8 mouse cellular contexts compared by ENCODE assay signal in genomic region chr13:98926213-98926957, GRCm38 (mm10). TPM values are rescaled to one million over a fixed set of nuclear protein-coding genes. Genes with fewer than 3 reads are reported as not detected.
A peak's percentile ranks its signal among the peaks of the same experiment; 100 is the strongest.
DNase-seq lines count a peak whose midpoint lies in the region; ATAC-seq and TF ChIP-seq lines count a peak whose summit lies in the region.

TSS of gene Tnpo1 (minus strand) at chr13:98926384.

- peak; percentile 74 for DNase-seq in CH12.LX (ENCODE audit: extremely low read depth)
- DNase-seq in c-Kit-positive CD71-positive TER-119-negative erythroid progenitor cells, embryonic 14.5 days (ENCODE audit: low read depth) = peak; percentile 71
- DNase-seq in heart, postnatal 0 days (ENCODE audit: low spot score) = peak; percentile 89
- DNase-seq in large intestine, adult 2 months (ENCODE audit: low read depth, low spot score) = no peak
- peak; percentile 93 for DNase-seq in liver, postnatal 0 days
- DNase-seq in testis, postnatal 10 days (ENCODE audit: low spot score) = peak; percentile 96

- peak; percentile 54; the same call in 1 of the 2 replicates for TF ChIP-seq POLR2A in CH12.LX (IDR thresholded peaks at IDR 0.05; ENCODE audit: low read depth, low read length)

- TF ChIP-seq EP300 in CH12.LX (IDR thresholded peaks at IDR 0.05; ENCODE audit: low read length) = no peak
- TF ChIP-seq EP300 in heart, postnatal 0 days (IDR thresholded peaks at IDR 0.05; ENCODE audit: low read depth) = no peak
- TF ChIP-seq EP300 in liver, postnatal 0 days (IDR thresholded peaks at IDR 0.05; ENCODE audit: low read depth) = no peak

- peaks cover 0 to 16% of the 10 kb centered on the region in 2 experiments for H3K36me3 ChIP-seq in CH12.LX (replicated peaks in 1 of 2; ENCODE audit: control insufficient read depth in 1 of 2, insufficient read depth in 1 of 2, low read length in 1 of 2)
- peaks cover 20% of the 10 kb centered on the region for H3K36me3 ChIP-seq in forebrain, embryonic 12.5 days (replicated peaks)
- H3K36me3 ChIP-seq in heart, postnatal 0 days (replicated peaks; ENCODE audit: control insufficient read depth, insufficient read depth, low read length) = no peaks in the 10 kb centered on the region
- H3K36me3 ChIP-seq in liver, postnatal 0 days (replicated peaks; ENCODE audit: insufficient read depth, low read length) = no peaks in the 10 kb centered on the region
- H3K36me3 ChIP-seq in neural tube, embryonic 14.5 days (ENCODE audit: control insufficient read depth, insufficient read depth, low read length) = no peaks in the 10 kb centered on the region

- TF ChIP-seq RAD21 in CH12.LX (IDR thresholded peaks at IDR 0.05; ENCODE audit: low read depth, low read length) = no peak

- H3K4me2 ChIP-seq in CH12.LX (ENCODE audit: insufficient read depth, low read depth, poor library complexity, severe bottlenecking) = peak within 1 kb of the TSS; percentile 94
- peak within 1 kb of the TSS; percentile 78 for H3K4me2 ChIP-seq in forebrain, embryonic 12.5 days
- peak within 1 kb of the TSS; percentile 73 for H3K4me2 ChIP-seq in heart, postnatal 0 days (ENCODE audit: low read depth, low read length)
- H3K4me2 ChIP-seq in liver, postnatal 0 days (ENCODE audit: low read depth, low read length) = peak within 1 kb of the TSS; percentile 77
- H3K4me2 ChIP-seq in neural tube, embryonic 14.5 days (ENCODE audit: low read depth, low read length) = peak within 1 kb of the TSS; percentile 74

- H3K9ac ChIP-seq in CH12.LX (ENCODE audit: insufficient read depth, low read depth) = peak within 1 kb of the TSS; percentile 98
- peak within 1 kb of the TSS; percentile 100 for H3K9ac ChIP-seq in forebrain, embryonic 12.5 days
- H3K9ac ChIP-seq in heart, postnatal 0 days (replicated peaks; ENCODE audit: low read depth, low read length) = peak within 1 kb of the TSS; percentile 100
- H3K9ac ChIP-seq in liver, postnatal 0 days (replicated peaks) = peak within 1 kb of the TSS; percentile 93
- H3K9ac ChIP-seq in neural tube, embryonic 14.5 days (replicated peaks; ENCODE audit: low read depth, low read length) = peak within 1 kb of the TSS; percentile 100

- peaks cover 11% of the 10 kb centered on the region for H3K79me2 ChIP-seq in CH12.LX (replicated peaks; ENCODE audit: control insufficient read depth, extremely low read depth, insufficient read depth, poor library complexity, severe bottlenecking)

- peak within 1 kb of the TSS; percentile 46 to 94 (median 93) for H3K4me3 ChIP-seq in CH12.LX (replicated peaks in 1 of 3; ENCODE audit: low read depth in 2 of 3, low read length in 2 of 3, poor library complexity in 1 of 3)
- H3K4me3 ChIP-seq in forebrain, embryonic 12.5 days (replicated peaks) = peak within 1 kb of the TSS; percentile 99
- H3K4me3 ChIP-seq in heart, postnatal 0 days (ENCODE audit: low read depth, low read length) = peak within 1 kb of the TSS; percentile 99
- peak within 1 kb of the TSS; percentile 90 for H3K4me3 ChIP-seq in liver, postnatal 0 days (ENCODE audit: low read depth, low read length)
- H3K4me3 ChIP-seq in neural tube, embryonic 14.5 days (ENCODE audit: low read depth, low read length) = peak within 1 kb of the TSS; percentile 100

- TF ChIP-seq CTCF in CH12.LX (conservative IDR thresholded peaks at IDR 0.05 in 1 of 2, IDR thresholded peaks at IDR 0.05 in 1 of 2; ENCODE audit: low read depth in 2 of 2, low read length in 2 of 2) = no peak
- no peak for TF ChIP-seq CTCF in heart, postnatal 0 days (IDR thresholded peaks at IDR 0.05; ENCODE audit: low read depth)
- no peak for TF ChIP-seq CTCF in liver, postnatal 0 days (IDR thresholded peaks at IDR 0.05; ENCODE audit: low read depth)

- no peaks in the 10 kb centered on the region for H3K27me3 ChIP-seq in CH12.LX (replicated peaks)
- no peaks in the 10 kb centered on the region for H3K27me3 ChIP-seq in forebrain, embryonic 12.5 days
- H3K27me3 ChIP-seq in heart, postnatal 0 days (ENCODE audit: control insufficient read depth, insufficient read depth, low read length) = no peaks in the 10 kb centered on the region
- H3K27me3 ChIP-seq in liver, postnatal 0 days (ENCODE audit: insufficient read depth, low read length) = no peaks in the 10 kb centered on the region
- no peaks in the 10 kb centered on the region for H3K27me3 ChIP-seq in neural tube, embryonic 14.5 days (ENCODE audit: control insufficient read depth, insufficient read depth, low read length)

- no peaks in the 10 kb centered on the region for H3K9me3 ChIP-seq in CH12.LX (replicated peaks; ENCODE audit: low read length)
- H3K9me3 ChIP-seq in forebrain, embryonic 12.5 days = no peaks in the 10 kb centered on the region; the same call in 1 of the 2 replicates
- H3K9me3 ChIP-seq in heart, postnatal 0 days (replicated peaks; ENCODE audit: control insufficient read depth, low read length) = no peaks in the 10 kb centered on the region
- H3K9me3 ChIP-seq in liver, postnatal 0 days (ENCODE audit: low read length) = no peaks in the 10 kb centered on the region
- no peaks in the 10 kb centered on the region for H3K9me3 ChIP-seq in neural tube, embryonic 14.5 days (ENCODE audit: control insufficient read depth, low read length)

- peaks cover 0 to 18% of the 10 kb centered on the region in 2 experiments; a peak in 2 of 4 replicates for H3K4me1 ChIP-seq in CH12.LX (ENCODE audit: control insufficient read depth in 1 of 2, insufficient read depth in 2 of 2)
- H3K4me1 ChIP-seq in forebrain, embryonic 12.5 days = peaks cover 7% of the 10 kb centered on the region
- H3K4me1 ChIP-seq in heart, postnatal 0 days (ENCODE audit: control insufficient read depth, insufficient read depth) = no peaks in the 10 kb centered on the region
- H3K4me1 ChIP-seq in liver, postnatal 0 days (ENCODE audit: insufficient read depth) = peaks cover 13% of the 10 kb centered on the region
- H3K4me1 ChIP-seq in neural tube, embryonic 14.5 days (ENCODE audit: control insufficient read depth, insufficient read depth, low read length) = peaks cover 9% of the 10 kb centered on the region; the same call in 1 of the 2 replicates

- H3K27ac ChIP-seq in CH12.LX (ENCODE audit: insufficient read depth, low read depth) = peak within 1 kb of the TSS; percentile 61
- H3K27ac ChIP-seq in forebrain, embryonic 12.5 days = peak within 1 kb of the TSS; percentile 98
- H3K27ac ChIP-seq in heart, postnatal 0 days (ENCODE audit: low read depth) = peak within 1 kb of the TSS; percentile 100
- peak within 1 kb of the TSS; percentile 95 for H3K27ac ChIP-seq in liver, postnatal 0 days (ENCODE audit: low read depth)
- peak within 1 kb of the TSS; percentile 100 for H3K27ac ChIP-seq in neural tube, embryonic 14.5 days (ENCODE audit: low read depth, low read length)

- dilution Hi-C loops in CH12.LX (cut with MboI; ENCODE audit: extremely low pct_ligation_motif_present, extremely low pct_unique_long_range_greater_than_20kb, low sequenced_read_pairs) = no loop called here

- peak; percentile 97 for ATAC-seq in forebrain, embryonic 12.5 days (ENCODE audit: low FRiP score)
- peak; percentile 93 for ATAC-seq in heart, postnatal 0 days (ENCODE audit: insufficient read depth, low read depth)
- ATAC-seq in liver, postnatal 0 days = peak; percentile 92
- ATAC-seq in neural tube, embryonic 14.5 days (ENCODE audit: low read depth) = peak; percentile 95

- in situ Hi-C loops in CH12.LX (cut with MboI; ENCODE audit: low pct_ligation_motif_present, low pct_unique_long_range_greater_than_20kb, low sequenced_read_pairs) = no loop called here

- WGBS in forebrain, embryonic 12.5 days = under 1% methylated on average over 70 of the region's 75 CpGs
- WGBS in heart, postnatal 0 days = under 1% methylated on average over 70 of the region's 75 CpGs
- WGBS in large intestine, adult 2 months = under 1% methylated on average over 75 of the region's 75 CpGs
- WGBS in liver, postnatal 0 days (ENCODE audit: insufficient replicate concordance) = 1% methylated on average over 57 of the region's 75 CpGs
- under 1% methylated on average over 67 of the region's 75 CpGs for WGBS in neural tube, embryonic 14.5 days

TF ChIP-seq in CH12.LX, 34 proteins besides CTCF, POLR2A, EP300 and RAD21 (continues in another document):
- TF ChIP-seq SMC3 (IDR thresholded peaks at IDR 0.05; ENCODE audit: low read depth, low read length) = no peak
- TF ChIP-seq MYC (IDR thresholded peaks at IDR 0.05; ENCODE audit: low read depth, low read length) = no peak
- TF ChIP-seq PAX5 (IDR thresholded peaks at IDR 0.05; ENCODE audit: low read length) = no peak
- TF ChIP-seq RCOR1 (conservative IDR thresholded peaks at IDR 0.05; ENCODE audit: low read depth, low read length) = no peak
- TF ChIP-seq MAZ (IDR thresholded peaks at IDR 0.05; ENCODE audit: low read depth, low read length) = no peak
- no peak for TF ChIP-seq TCF12 (IDR thresholded peaks at IDR 0.05; ENCODE audit: low read depth, low read length)
- peak; percentile 40; the same call in 1 of the 2 replicates for TF ChIP-seq ZMIZ1 (IDR thresholded peaks at IDR 0.05; ENCODE audit: low read depth, low read length)
- peak; percentile 75 for TF ChIP-seq MXI1 (IDR thresholded peaks at IDR 0.05; ENCODE audit: low read depth, low read length)
- TF ChIP-seq MAFK (IDR thresholded peaks at IDR 0.05; ENCODE audit: insufficient replicate concordance, low read length) = peak; percentile 70; the same call in 1 of the 2 replicates
- no peak for TF ChIP-seq TBP (conservative IDR thresholded peaks at IDR 0.05; ENCODE audit: low read depth, low read length)
- no peak for TF ChIP-seq CHD2 (IDR thresholded peaks at IDR 0.05; ENCODE audit: low read length)
- TF ChIP-seq BHLHE40 (IDR thresholded peaks at IDR 0.05; ENCODE audit: low read depth, low read length) = peak; percentile 80
- TF ChIP-seq HCFC1 (IDR thresholded peaks at IDR 0.05; ENCODE audit: low read depth, low read length) = no peak; the same call in none of the 2 replicates
- TF ChIP-seq ZC3H11A (IDR thresholded peaks at IDR 0.05; ENCODE audit: low read depth, low read length) = no peak
- 0 out of 2 replicates have a peak, but pooled peaks have one; percentile 10 for TF ChIP-seq IRF4 (IDR thresholded peaks at IDR 0.05; ENCODE audit: low read depth, low read length)
- no peak for TF ChIP-seq SIN3A (IDR thresholded peaks at IDR 0.05; ENCODE audit: low read length)
- TF ChIP-seq JUND (conservative IDR thresholded peaks at IDR 0.05; ENCODE audit: low read depth, low read length) = no peak

RNA-seq across cellular contexts. Expression of gene Tnpo1, which starts in this region (rescaled TPM):
- 93.6 and 111 TPM in 2 replicates for total RNA-seq in CH12.LX (2012; rRNA removed)
- 95.9 and 104 TPM in 2 replicates for total RNA-seq in CH12.LX (2014; rRNA removed)
- polyA plus RNA-seq in CH12.LX (2012; ENCODE audit: insufficient read length, low read depth) = 90.7 and 105 TPM in 2 replicates
- 84.2 and 99.5 TPM in 2 replicates for polyA plus RNA-seq in forebrain, embryonic 12.5 days (2016; fragmentation: Nextera tagmentation; extraction: Ambion mirVana)
- total RNA-seq in heart, postnatal 0 days (2014; rRNA removed; ENCODE audit: low replicate concordance) = 55.7 and 63.4 TPM in 2 replicates
- 20.5 and 22.6 TPM in 2 replicates for polyA plus RNA-seq in heart, postnatal 0 days (2015; fragmentation: Nextera tagmentation; extraction: Ambion mirVana)
- polyA plus RNA-seq in large intestine, adult 2 months (2012; rRNA removed) = 13.6 and 23.1 TPM in 2 replicates
- polyA plus RNA-seq in liver, postnatal 0 days (2015; fragmentation: Nextera tagmentation; extraction: Ambion mirVana) = 9.6 and 14.0 TPM in 2 replicates
- 37.5 and 63.9 TPM in 2 replicates for polyA plus RNA-seq in neural tube, embryonic 14.5 days (2014; fragmentation: Nextera tagmentation; extraction: Ambion mirVana)
